Mouse (Mus musculus) stomach, embryonic 16.5 days (tissue): ENCODE results near the gene Btnl2. TPM values are rescaled to one million over a fixed set of nuclear protein-coding genes. Genes with fewer than 3 reads are reported as not detected.

Experiments
- ATAC-seq: fragments of 200-750 bp; cut with Nextera tagmentation; 2 replicates; pipeline ENCODE4 v1.8.0; 2017; ENCODE audit warnings: moderate number of reproducible peaks, moderate TSS enrichment; ENCODE audit not compliant: insufficient read depth, low FRiP score
- H3K27ac ChIP-seq: fragments of 300-500 bp; sonication (generic); 2 replicates; pipeline ENCODE4 v1.5.1; 2014; ENCODE audit warnings: low read length
- H3K27me3 ChIP-seq: fragments of 300-500 bp; sonication (generic); 2 replicates; pipeline ENCODE4 v1.6.1; 2014; ENCODE audit warnings: low read length, control low read depth, mixed read lengths; ENCODE audit not compliant: control insufficient read depth, insufficient read depth
- H3K36me3 ChIP-seq: fragments of 300-500 bp; sonication (generic); 2 replicates; pipeline ENCODE4 v1.6.1; 2014; ENCODE audit warnings: low read length; ENCODE audit not compliant: control insufficient read depth, insufficient read depth
- H3K4me1 ChIP-seq: fragments of 300-500 bp; sonication (generic); 2 replicates; pipeline ENCODE4 v1.6.1; 2014; ENCODE audit warnings: low read length, control low read depth, mixed read lengths; ENCODE audit not compliant: control insufficient read depth, insufficient read depth
- H3K4me2 ChIP-seq: fragments of 300-500 bp; sonication (generic); 2 replicates; pipeline ENCODE4 v1.6.1; 2014; ENCODE audit warnings: low read depth, low read length, mixed read lengths
- H3K4me3 ChIP-seq: fragments of 300-500 bp; sonication (generic); replicated peaks from 2 replicates; pipeline ENCODE4 v1.5.1; 2014; ENCODE audit warnings: mild to moderate bottlenecking, low read length
- H3K9ac ChIP-seq: fragments of 300-500 bp; sonication (generic); 2 replicates; pipeline ENCODE4 v1.6.1; 2014; ENCODE audit warnings: low read length
- H3K9me3 ChIP-seq: fragments of 300-500 bp; sonication (generic); replicated peaks from 2 replicates; pipeline ENCODE4 v1.6.1; 2016; ENCODE audit warnings: low read length, control low read depth; ENCODE audit not compliant: control insufficient read depth
- WGBS: fragments of 180-500 bp; shearing (Covaris S2); extraction: QIAGEN DNeasy Blood & Tissue Kit; methylation state at CpG from one replicate; pipeline ENCODE4 v1.1.7; 2014; 5-methylcytosine and 5-hydroxymethylcytosine counted together
- polyA plus RNA-seq: library from polyadenylated mRNA; unstranded; fragments of >200 nt; fragmentation: Nextera tagmentation; extraction: Ambion mirVana; gene quantifications from 2 replicates; pipeline ENCODE4 v1.2.1, GENCODE M21; 2015

The Btnl2 gene
- polyA plus RNA-seq, 1 experiment from 2014 or later = 1.4 TPM

GRCm38 (mm10) chr17:34365031-34365430, 10.4 kb downstream of the Btnl2 start:
- no peak overlapping the region for H3K9ac ChIP-seq
- H3K9me3 ChIP-seq = no peaks in the 10 kb centered on the region
- 70% methylated on average over 10 of the region's 10 CpGs for WGBS
- H3K27ac ChIP-seq = no peak overlapping the region
- no peak overlapping the region for H3K4me3 ChIP-seq
- no peaks in the 10 kb centered on the region for H3K4me1 ChIP-seq
- no peak for ATAC-seq
- no peaks in the 10 kb centered on the region for H3K27me3 ChIP-seq
- no peaks in the 10 kb centered on the region for H3K36me3 ChIP-seq
- no peak overlapping the region for H3K4me2 ChIP-seq

DNA sequence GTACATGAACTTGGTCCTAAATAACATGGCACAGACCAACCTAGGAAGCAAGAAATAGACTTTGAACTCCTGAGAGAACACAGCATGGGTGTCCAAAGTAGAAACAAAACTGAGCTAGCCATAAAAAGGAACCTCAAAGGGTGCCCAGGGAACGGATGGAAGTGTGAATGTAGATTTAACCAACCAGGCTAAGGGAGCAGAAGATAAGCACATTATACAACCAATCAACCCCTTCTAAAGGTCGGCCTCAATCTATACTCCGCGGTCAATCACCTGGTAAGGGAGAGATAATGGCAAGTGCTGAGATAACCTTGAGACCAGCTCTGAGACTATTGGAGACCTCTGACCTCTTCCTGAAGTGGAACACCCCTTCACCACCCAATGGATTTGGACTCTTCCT, 15.9 kb downstream of the Btnl2 start:
- no peaks in the 10 kb centered on the region for H3K9me3 ChIP-seq
- H3K27me3 ChIP-seq = no peaks in the 10 kb centered on the region
- ATAC-seq = no peak
- H3K36me3 ChIP-seq = no peaks in the 10 kb centered on the region
- H3K9ac ChIP-seq = no peak overlapping the region
- H3K4me3 ChIP-seq = no peak overlapping the region
- no peak overlapping the region for H3K27ac ChIP-seq
- WGBS = 55% methylated on average over 4 of the region's 4 CpGs
- no peaks in the 10 kb centered on the region for H3K4me1 ChIP-seq
- no peak overlapping the region for H3K4me2 ChIP-seq

GRCm38 (mm10) chr17:34373055-34373709, 18.6 kb downstream of the Btnl2 start:
- no peaks in the 10 kb centered on the region for H3K27me3 ChIP-seq
- no peaks in the 10 kb centered on the region for H3K4me1 ChIP-seq
- no peak overlapping the region for H3K9ac ChIP-seq
- 63% methylated on average over 6 of the region's 6 CpGs for whole genome bisulfite sequencing
- H3K4me3 ChIP-seq = no peak overlapping the region
- no peak overlapping the region for H3K4me2 ChIP-seq
- no peak overlapping the region for H3K27ac ChIP-seq
- no peaks in the 10 kb centered on the region for H3K36me3 ChIP-seq
- no peaks in the 10 kb centered on the region for H3K9me3 ChIP-seq
- no peak for ATAC-seq

GRCm38 (mm10) chr17:34376847-34377246, 22.2 kb downstream of the Btnl2 start, which contains the start of gene Btnl1:
TSS of gene Btnl1 (plus strand) at chr17:34377132.
- ATAC-seq = no peak
- no peak within 1 kb of the TSS for H3K4me3 ChIP-seq
- H3K36me3 ChIP-seq = no peaks in the 10 kb centered on the region
- H3K27ac ChIP-seq = no peak within 1 kb of the TSS
- H3K4me1 ChIP-seq = no peaks in the 10 kb centered on the region
- 80% methylated on average over 2 of the region's 2 CpGs for WGBS
- H3K9me3 ChIP-seq = no peaks in the 10 kb centered on the region
- no peak within 1 kb of the TSS for H3K9ac ChIP-seq
- no peaks in the 10 kb centered on the region for H3K27me3 ChIP-seq
- no peak within 1 kb of the TSS for H3K4me2 ChIP-seq

DNA sequence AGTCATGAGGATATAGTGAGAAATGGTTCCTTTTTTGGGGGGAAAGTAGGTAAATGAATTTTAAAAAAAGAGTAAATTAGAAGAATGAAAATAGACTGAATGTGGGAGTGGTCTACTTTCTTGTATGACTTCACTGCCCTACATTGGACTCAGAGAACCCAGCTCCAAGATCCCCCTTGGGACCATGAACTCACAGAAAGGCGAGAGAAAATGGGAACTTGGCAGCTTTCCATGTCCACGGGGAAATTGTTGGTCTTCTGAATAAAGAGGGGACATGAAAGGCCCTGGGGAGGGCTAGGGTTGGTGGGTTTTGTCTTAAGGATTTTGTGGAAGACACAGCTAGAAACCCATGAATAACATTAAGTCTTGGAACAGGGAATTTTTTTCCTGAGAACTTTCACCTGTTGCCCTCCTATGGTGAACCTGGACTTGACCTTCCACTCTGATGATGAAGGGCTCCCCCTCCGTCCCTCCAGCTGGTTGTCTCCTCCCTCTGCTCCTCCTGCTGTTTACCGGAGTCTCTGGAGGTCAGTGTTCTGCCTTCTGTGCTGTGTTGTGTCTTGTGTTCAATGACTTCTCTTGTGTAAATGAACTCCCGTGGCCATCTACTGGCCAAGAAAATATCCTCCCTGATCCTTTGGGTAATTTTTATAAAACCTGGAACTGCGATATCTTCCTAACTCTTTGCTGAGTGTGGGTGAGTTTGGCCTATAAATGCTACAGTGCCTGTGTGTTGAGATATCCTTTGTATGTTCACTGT, 23.0 kb downstream of the Btnl2 start:
- H3K9ac ChIP-seq = no peak overlapping the region

DNA sequence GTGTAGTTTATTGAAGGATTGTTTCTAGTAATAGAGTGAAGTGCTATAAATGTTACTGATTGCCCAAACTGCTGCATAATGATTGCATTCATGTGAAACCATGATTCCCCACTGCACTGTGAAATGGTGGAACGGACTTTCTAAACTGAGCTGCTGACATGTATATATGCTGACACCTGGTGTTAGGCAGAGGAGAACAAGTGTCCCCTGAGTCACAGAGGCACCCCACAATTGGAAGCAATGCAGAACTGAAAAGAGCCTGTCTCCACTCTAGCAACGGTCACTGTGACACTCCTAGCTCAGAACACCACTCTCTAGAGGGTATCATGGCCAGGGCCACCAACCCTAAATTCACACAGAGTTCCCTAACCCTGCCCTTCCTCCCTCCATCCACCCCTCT, 24.1 kb downstream of the Btnl2 start:
- Histone ChIP-seq H3K9me3 (no peaks in the 10 kb centered on the region), H3K4me3 (no peak overlapping the region), H3K4me1 (no peaks in the 10 kb centered on the region), H3K27me3 (no peaks in the 10 kb centered on the region), H3K9ac (no peak overlapping the region), H3K36me3 (no peaks in the 10 kb centered on the region), H3K27ac (no peak overlapping the region), H3K4me2 (no peak overlapping the region)
- 76% methylated on average over 2 of the region's 2 CpGs for WGBS
- ATAC-seq = no peak

More for the DNA sequence above, 23.0 kb downstream of the Btnl2 start:
- H3K4me2 ChIP-seq = no peak overlapping the region
- WGBS = 46% methylated on average over 6 of the region's 6 CpGs
- H3K27me3 ChIP-seq = no peaks in the 10 kb centered on the region
- H3K9me3 ChIP-seq = no peaks in the 10 kb centered on the region
- H3K4me1 ChIP-seq = no peaks in the 10 kb centered on the region
- H3K4me3 ChIP-seq = no peak overlapping the region
- ATAC-seq = no peak
- H3K27ac ChIP-seq = no peak overlapping the region
- no peaks in the 10 kb centered on the region for H3K36me3 ChIP-seq

DNA sequence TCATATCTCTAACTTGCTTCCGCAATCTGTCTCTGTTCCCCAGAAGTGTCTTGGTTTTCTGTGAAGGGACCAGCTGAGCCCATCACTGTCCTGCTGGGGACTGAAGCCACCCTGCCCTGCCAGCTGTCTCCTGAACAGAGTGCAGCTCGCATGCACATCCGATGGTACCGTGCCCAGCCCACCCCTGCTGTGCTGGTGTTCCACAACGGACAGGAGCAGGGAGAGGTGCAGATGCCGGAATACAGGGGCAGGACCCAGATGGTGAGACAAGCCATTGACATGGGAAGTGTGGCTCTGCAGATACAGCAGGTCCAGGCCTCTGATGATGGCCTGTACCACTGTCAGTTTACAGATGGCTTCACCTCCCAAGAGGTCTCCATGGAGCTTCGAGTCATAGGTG, 24.8 kb downstream of the Btnl2 start:
- Histone ChIP-seq H3K27ac (no peak overlapping the region), H3K36me3 (no peaks in the 10 kb centered on the region), H3K27me3 (no peaks in the 10 kb centered on the region), H3K4me2 (no peak overlapping the region), H3K9ac (no peak overlapping the region), H3K4me1 (no peaks in the 10 kb centered on the region), H3K4me3 (no peak overlapping the region), H3K9me3 (no peaks in the 10 kb centered on the region)
- ATAC-seq = no peak
- WGBS = 81% methylated on average over 7 of the region's 7 CpGs

DNA sequence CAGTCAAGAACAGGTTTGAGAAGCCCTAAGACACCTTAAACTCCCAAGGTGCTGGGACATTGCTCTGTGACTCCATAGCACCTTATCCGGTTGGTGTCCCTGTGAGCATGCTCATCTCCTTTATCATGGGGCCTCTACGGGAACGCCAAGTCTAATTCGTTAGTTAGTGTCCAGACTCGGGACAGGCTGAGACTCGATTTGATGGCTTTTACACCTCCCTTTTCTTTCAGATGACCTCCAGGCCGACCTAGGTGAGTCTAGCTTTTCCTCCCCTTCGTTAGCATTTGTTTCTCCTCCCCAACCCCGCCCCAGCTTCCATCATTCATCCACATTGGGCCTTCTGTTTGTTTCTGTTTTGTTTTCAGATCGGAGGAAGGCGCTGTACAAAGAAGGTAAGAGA, 27.3 kb downstream of the Btnl2 start:
- Histone ChIP-seq H3K4me3 (no peak overlapping the region), H3K36me3 (no peaks in the 10 kb centered on the region), H3K4me1 (no peaks in the 10 kb centered on the region), H3K9me3 (no peaks in the 10 kb centered on the region), H3K4me2 (no peak overlapping the region), H3K9ac (no peak overlapping the region), H3K27ac (no peak overlapping the region), H3K27me3 (no peaks in the 10 kb centered on the region)
- no peak for ATAC-seq
- WGBS = 64% methylated on average over 11 of the region's 11 CpGs

GRCm38 (mm10) chr17:34383212-34383611, 28.6 kb downstream of the Btnl2 start:
- no peak for ATAC-seq

More at GRCm38 (mm10) chr17:34383212-34383611, 28.6 kb downstream of the Btnl2 start:
- Histone ChIP-seq H3K9ac (no peak overlapping the region), H3K4me3 (no peak overlapping the region), H3K4me1 (no peaks in the 10 kb centered on the region), H3K9me3 (no peaks in the 10 kb centered on the region), H3K27ac (no peak overlapping the region), H3K36me3 (no peaks in the 10 kb centered on the region), H3K4me2 (no peak overlapping the region), H3K27me3 (no peaks in the 10 kb centered on the region)
- WGBS = 74% methylated on average over 7 of the region's 7 CpGs
